Mouse (Mus musculus) urinary bladder, adult 18-20 months (tissue): Measurements from ENCODE around the gene Zfp217.
A peak's percentile ranks its signal among the peaks of the same experiment; 100 is the strongest.

Experiments used
- DNase-seq, 2 experiments: peaks; one replicate each; pipeline ENCODE4 v3.0.0; 2022; ENCODE audit warnings: low spot score in 2 of 2, mixed read lengths in 2 of 2

Gene Zfp217

DNA sequence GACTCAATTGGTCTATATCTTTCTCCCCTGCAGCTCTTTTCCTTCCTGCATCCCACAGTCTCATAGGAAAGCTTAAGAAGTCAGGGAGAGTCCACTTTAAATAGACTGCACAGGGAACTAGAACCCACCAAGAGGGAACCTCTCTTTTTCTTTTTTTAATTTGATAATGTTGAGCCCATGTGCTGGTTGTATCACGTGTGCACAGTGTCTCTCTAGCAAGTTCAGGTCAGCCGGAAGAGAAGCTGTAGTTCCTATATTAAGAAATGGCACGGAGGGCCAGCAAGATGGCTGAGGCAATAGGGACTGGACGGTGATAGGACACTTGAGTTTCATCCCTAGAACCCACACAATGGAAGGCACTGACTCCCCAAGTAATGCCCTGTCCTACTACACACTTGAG lies 11.1 kb upstream of the Zfp217 start:
- DNase-seq: no peak

DNA sequence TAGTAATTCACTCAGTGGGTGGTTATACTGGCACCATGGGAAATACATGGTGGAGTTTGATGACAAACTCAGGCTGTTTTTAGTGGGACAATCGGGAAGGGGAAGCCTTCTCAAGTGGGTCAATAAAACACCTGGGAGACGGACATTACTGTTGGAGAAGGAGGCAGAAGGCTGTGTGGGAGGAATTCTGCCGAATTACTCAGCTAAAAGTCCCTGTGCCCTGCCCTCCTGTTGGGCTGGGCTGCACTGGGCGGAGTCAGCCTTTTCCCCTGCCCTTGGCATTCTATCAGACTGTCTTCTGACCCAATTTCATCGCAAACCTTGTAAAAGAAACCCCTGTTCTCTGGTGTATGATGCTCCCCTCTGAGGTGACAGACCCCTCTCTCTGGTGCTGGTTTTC lies 10.3 kb upstream of the Zfp217 start:
- no peak for DNase-seq

DNA sequence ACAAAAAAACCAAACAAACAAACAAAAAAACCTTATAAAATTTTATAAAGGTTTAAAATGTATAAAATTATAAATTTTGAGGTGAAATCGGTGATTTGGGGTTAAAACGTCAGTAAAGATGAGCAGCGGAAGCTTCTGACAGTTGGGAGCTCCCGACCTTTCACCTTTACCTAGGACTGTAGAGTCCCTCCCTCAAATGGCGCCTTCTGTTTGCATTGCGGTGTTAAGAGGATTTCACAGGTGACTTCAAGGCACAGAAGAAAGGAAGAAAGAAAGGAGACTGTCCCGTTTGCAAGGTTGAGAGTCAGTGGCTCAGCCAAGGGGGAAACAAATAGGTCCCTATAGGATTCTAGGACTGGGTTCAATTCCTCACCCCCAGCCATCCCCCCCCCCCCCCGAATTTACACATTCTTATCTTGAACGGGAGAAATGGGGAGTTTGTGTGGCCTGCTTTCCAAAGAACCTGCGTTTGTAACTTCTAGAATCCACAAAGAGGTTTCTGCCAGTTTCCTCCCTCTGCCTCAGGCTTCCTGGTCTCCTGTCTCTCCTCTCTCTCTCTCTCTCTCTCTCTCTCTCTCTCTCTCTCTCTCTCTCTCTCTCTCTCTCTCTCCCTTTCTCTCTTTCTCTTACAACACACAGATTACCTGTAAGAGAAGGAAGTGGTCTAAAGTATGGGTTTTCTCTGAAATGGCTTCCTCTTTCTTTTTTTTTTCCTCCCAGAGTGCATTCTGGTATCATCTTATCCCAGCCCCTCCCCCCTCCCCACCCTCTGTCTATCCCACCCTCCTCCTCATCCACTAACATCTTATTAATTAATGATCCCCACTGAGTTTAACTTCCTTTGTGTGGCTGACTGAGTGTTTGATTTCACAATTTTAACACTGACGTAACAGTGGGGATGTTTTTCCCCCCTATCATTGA lies 9.6 kb upstream of the Zfp217 start:
- DNase-seq: no peak

DNA sequence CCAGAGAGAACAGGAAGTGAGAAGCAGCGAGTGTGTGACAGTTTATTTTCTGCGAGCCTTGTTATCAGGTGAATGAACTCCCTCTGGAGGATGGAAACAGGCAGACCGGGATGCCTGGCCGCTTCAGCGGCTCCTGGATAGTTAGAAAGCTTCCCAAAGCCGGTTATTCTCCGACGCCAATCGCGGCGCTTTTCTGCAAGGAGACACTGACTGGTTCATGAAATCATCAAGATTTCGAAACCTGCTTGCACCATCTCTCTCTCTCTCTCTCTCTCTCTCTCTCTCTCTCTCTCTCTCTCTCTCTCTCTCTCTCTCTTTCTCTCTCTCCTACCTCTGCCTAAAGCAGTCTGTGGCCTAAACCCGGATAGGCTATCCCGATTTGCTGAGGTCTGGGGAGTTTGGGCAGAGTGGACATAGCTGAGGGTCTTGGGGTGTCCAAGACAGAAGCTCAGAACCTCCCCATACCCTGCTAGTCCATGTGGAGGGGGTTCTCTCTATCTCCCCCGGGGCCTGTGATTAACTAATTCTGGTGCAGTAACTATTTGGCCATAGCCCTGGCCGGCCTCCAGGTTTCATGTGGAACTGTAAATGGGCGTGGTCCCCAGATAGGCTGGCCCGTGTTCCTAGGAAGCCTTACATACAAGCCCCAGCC lies 7.3 kb upstream of the Zfp217 start:
- DNase-seq: peak; percentile 44 to 53

DNA sequence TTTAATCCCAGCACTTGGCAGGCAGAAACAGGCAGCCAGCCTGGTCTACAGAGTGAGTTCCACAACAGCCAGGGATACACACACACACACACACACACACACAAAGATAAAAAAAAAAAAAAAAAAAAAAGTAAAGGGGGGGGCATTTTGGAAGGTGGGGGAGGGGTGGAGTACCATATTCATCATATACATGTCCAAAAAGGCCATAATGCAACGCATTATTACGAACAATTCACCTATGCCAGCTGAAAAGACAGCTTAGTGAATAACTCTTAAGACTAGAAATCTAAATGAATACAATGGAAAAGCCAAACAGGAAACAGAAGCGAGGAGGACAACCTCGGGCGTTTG lies 6.8 kb upstream of the Zfp217 start:
- no peak for DNase-seq

DNA sequence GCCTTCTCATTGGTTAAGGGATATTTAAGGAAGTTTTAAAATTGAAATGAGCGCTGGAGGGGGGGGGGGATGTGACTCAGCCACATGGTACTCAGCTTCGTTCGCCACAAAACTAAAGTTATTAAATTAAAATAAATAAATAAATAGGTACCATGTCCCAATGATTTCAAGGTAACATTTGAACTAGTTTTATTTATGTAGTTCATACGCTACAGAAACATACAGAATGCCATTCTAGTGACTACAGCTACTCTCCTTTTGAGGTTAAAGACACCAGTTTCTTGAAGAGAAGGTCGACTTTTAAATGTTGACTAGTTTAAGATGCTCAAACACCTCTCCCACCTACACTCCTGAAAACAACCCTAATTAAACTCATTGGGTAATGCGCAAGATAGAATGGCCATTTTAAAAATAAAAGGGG lies 6.4 kb upstream of the Zfp217 start:
- no peak for DNase-seq

DNA sequence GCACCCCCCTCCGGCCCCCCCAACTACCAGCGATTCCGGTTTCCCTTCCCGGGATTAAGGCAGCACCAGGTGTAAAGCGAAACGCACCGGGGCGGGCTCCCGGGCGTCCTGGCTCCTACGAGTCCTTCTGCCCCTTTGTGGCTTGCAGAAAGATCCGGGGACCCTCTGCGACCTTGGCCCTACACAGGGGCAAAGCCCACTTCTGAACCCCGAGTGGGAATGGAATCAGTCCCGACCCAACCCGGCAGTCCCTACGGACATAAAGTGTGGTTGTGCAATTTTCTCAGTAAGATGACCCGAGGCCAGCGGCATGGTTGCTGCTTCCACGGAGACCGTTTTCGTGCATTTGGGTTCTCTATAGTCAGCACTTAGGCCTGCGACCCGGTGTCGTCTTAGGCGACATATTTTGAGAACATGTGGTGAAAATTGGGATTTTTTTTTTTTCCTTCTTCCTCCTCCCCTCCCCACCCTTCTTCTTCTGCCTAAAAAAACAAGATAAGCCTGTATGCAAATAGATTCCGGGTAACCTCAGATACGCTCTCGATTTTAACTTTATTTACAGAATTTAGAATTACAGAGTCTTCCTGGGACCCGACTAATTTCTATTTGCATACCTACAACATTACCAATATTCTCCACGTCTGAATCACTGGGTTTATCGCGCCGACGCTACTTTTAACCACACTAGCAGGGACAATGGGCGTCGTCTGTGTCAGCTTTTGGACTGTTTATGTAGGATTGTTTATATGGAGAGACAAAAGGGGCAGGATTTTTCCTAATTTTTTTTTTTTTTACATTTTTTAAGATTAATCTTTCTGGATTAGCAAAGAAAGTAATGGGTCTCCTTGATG lies 5.7 kb upstream of the Zfp217 start:
- DNase-seq: peak; percentile 31 to 56

DNA sequence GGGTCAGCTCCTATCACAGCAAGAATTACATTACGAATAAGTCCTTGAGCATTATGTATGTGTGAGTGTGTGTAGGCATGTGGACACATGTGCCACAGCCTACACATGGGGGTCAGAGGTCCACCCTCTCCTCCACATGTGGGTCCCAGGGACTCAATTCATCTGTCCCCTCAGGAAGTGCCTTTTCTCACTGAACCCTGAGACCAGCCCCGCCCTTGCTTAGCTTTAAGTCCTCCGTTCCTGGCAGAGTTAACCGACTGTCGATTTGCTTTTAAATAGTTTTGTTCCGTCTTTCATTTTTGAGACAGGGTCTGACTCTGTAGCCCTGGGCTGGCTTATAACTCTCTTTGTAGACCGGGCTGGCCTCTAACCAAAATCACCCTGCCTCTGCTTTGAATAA lies 5.0 kb upstream of the Zfp217 start:
- no peak for DNase-seq

DNA sequence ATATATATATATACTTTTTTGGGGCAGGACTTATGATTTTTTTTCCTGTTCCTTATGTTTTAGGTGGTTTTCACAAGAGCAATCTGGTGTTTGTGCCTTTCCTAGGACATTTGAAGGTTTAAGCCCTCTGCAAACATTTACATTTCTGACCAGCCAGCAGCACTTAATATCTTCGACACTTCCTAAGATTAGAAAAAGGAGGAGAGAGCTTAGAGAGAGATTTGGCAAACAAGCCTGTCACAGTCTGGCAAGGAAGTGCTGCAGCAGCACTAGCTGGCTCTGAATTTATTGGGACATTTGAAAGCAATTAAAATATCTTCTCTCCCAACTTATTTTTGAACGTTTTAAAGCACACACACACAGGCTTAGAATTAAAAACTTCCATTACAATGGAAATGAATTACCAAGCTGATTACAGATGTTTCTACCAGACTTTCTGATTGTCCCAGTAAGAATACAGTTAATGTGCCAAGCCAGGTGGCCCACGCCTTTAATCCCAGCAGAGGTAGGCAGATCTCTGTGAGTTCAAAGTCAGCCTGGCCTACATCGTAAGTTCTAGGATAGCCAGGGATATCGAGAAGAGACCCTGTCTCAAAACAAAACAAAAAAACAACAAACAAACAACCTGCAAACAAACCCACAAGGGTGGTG lies 4.3 kb upstream of the Zfp217 start:
- DNase-seq: no peak

DNA sequence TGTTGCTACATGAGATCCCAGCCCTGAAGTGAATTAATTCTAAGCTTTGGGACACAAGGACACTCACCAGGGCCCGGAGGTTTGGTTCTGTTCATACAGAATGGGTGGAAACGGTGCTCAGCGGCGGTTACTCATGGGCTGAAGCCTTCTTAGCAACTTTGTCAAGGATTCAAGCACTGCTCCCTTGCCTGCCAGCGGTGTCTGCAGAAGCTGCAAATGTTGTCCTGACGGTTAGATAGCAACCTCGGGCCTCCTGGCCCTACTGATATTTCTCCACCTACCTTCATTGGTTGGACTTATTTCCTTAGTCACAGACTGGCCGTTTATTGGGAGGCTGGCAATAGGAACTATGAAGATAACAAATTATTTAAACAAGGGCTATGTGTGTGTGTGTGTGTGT lies 3.6 kb upstream of the Zfp217 start:
- no peak for DNase-seq

DNA sequence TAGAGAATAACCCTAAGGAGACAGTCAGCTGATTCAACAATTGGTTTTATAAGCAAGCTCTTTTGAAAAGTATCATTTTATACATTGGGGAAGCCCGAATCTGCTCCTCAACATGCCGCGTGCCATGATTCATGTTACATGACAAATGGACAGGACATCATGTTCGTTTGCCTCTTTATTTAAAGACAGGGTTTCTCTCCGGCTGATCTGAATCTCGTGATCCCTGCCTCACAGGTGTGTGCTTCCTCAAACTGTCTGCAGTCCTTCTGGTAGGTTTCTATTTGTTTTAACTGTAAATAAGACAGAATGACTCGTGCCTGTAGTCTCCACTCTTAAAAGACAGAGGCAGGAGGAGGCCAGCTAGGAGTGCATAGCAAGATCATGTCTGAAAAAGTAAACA lies 925 bp upstream of the Zfp217 start:
- DNase-seq: no peak

DNA sequence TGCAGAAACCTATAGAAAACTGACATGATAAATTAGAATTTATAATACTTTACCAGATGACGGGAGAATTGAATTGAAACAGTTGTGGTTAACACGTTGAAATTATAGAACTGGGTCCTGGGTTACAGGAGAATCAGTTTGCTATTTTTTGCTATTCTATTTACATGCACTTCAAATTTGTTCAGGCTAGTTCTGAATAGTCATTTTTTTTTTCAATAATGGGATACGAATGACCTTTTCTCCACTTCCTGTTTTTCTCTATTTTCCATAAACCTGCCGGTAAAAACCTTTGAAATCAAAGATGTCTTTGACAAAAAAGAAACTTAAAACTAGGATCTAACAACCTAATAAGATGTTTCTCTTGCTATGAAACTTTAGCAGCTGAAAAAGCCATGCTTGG lies 733 bp downstream of the Zfp217 start:
- no peak for DNase-seq

DNA sequence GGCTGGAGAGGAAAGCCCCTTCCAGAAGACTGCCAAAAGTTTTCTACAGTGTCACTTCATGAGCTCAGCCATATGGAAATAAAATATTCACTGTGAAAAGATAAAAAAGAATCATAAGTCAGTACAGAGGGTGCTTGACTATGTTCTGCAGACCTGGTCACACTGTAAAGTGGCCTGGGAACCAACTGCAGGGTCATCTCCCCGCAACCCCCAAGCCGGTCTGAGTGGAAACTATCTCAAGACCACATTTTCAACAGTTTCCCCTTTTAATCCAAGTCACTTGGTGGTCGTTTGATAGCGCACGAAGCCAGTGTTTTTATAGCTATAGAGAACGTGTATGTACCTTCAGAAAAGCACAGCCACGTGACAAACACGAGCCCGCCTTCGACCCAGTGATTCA lies 3.6 kb downstream of the Zfp217 start:
- DNase-seq: no peak

DNA sequence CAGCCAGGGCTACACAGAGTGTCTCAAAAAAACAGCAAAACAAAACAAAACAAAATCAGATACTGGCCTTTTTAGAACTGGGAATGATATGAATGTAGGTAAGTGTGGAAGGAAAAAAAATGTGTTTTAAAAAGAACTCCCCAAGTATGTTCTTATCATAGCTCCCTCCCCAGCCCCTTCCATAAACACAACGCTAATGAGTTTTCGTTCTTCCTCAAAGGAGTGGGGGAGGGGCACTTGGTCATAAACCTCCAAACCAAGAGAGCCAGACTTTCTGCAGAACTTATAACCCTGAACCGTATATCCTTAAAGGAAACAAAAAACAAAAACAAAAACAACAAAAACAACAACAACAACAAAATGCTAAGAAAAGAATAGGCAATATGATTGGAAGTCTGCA lies 4.0 kb downstream of the Zfp217 start:
- no peak for DNase-seq

DNA sequence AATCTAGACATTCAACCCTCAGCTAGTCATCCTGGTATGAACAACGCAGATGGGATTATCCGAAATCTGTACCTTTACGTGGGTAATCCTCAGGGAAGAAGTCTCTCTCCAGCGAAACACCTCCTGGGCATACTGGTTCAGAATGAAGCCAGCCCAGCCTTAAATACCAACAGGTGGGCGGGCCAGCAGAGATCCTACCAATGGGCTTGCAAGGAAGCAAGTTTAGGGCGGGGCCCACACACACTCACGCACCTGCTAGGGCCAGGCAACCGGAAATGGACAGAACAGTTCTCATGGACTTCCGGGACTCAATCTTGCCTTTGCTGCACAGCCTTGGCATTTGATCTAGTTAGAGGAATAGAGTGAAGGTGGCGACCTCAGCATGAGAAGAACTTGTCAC lies 5.4 kb downstream of the Zfp217 start:
- no peak for DNase-seq

DNA sequence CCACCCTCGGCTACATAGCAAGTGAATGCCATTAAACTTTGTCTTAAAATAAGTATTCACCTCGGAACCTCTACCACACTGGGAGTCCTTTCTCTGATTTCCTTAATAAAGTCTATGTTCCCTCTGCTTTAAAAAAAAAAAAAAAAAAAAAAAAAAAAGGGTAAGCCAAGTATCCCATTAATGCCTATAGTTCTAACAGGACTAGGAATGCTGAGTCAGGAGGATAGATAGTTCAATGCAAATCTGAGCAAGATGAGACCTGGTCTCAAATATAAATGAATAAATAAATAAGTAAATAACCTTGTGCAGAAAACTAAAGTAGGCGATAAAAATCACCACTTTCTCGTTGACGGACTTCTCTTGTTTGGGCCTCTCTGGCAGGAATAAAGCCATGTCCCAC lies 6.4 kb downstream of the Zfp217 start:
- no peak for DNase-seq

DNA sequence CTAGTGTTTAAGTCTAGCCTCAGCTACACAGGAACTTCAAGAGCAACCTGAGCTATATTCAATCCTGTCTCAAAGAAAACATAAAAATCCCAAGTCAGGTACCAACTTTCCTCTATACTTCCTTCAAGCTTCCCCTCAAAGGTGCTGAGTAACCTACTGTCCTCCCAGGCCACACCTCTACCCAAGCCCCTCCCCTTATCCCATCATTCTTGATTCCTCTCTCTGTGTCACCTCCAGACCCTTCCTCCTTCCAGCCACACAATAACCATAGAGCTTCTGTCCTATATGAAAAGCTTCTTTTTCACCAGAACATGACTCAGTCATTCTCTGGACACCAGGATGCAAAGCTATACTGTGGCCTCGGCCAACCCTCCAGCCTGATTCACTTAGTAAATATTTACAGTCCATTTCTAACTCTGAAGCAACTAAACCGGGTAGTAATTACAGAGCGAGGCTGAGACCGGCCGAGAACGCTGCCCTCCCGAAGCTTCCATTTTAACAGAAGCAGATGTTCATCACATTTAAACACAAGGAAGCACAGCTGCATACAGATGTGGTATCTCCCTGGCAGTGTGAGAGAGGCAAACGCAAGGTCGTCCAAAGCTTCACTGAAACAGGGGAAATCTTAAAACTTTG lies 8.4 kb downstream of the Zfp217 start:
- no peak for DNase-seq

DNA sequence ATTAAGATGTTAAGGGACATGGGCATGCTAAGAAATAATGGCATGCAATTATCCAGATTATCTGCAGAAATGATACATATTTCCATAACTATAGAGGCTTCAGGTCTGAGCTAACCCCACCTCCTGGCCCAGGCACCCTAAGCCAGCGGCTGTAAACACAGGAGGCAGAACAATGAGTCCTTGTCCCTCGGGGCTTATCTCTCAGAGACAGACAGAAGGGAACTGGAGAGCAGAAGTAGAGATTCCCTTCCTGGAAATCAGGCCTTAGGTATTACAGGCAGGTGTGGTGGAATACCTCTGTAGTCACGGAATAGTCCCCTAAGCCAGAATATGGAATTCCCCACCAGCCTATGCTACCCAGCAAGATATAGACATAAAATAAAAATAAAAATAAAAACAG lies 11.0 kb downstream of the Zfp217 start:
- no peak for DNase-seq

DNA sequence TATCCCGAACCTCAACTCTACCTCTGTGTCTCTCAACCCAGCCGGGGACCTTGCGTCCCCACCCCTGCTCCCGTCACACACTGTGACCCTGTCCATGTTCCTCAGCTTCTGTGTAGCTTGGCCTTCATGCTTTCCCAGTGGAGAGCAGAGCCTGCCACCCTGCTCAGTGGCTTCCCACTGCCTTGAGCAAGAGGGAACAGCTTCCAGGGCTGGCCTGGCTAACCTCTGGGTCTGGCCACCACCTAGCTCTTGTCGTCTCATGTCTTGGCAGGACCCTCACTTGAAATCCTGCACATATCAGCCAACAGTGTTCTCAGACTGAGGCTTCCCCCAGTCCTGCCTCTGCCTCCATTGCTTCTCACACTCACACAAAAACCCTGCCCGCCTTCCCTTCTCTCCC lies 12.1 kb downstream of the Zfp217 start:
- no peak for DNase-seq

DNA sequence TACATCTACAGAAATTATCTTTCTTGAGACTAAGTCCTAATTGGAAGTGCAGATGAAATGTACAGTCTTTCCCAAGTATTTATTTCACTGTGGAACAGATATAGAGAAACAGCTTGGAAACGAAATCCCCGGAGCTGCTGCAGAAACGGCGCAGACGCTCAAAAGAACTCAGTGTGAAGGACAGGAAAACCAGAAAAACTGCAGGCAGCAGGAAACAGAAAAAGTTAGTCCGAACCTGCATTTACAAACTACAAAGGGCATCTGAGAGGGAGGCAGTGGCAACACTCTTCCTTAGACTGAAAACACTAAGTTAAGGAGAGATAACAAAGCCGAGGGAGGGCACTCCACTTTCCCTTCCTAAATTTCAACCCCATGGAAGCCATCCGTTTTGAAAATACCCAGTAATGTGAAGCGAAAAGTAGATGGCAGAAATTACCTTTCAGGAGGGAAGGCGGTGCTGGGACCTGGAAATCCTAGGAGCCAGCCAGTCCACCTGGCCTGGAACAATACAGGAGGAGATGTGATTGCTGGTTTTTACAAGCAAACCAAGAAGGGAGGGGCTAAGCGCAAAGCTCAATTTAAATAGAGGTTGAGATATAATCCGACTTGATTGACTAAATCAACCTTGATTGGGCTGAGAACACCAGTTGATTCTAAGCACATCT lies 13.7 kb downstream of the Zfp217 start:
- DNase-seq: no peak
